Mouse (Mus musculus): ENCODE data around the gene Fyb. TPM values are rescaled to one million over a fixed set of nuclear protein-coding genes. Genes with fewer than 3 reads are reported as not detected.

Gene Fyb
- polyA plus RNA-seq, 1 experiment from 2014 or later, result 3.6 TPM

GRCm38 (mm10) chr15:6562629-6563028 lies 40.0 kb downstream of the Fyb start:
- Histone ChIP-seq H3K36me3 (no peaks in the 10 kb centered on the region), H3K4me2 (replicated peaks) (no peak overlapping the region), H3K4me1 (peaks cover 7% of the 10 kb centered on the region; the same call in 1 of the 2 replicates), H3K27ac (no peak overlapping the region), H3K4me3 (no peak overlapping the region), H3K9me3 (0 out of 2 replicates have a peak, but pooled peaks cover 3% of the 10 kb centered on the region), H3K9ac (no peak overlapping the region), H3K27me3 (no peaks in the 10 kb centered on the region)
- WGBS, result 63% methylated on average over 2 of the region's 2 CpGs
- ATAC-seq (ENCODE audit: insufficient number of reproducible peaks, insufficient read depth, low FRiP score, low TSS enrichment), result no peak

- 6% methylated on average over 11 of the region's 11 CpGs for WGBS
- ATAC-seq (ENCODE audit: insufficient number of reproducible peaks, insufficient read depth, low FRiP score, low TSS enrichment), result peak; percentile 79; the same call in 1 of the 2 replicates
Observed at GRCm38 (mm10) chr15:6564977-6565421, 42.3 kb downstream of the Fyb start.

GRCm38 (mm10) chr15:6565873-6566272 lies 43.2 kb downstream of the Fyb start:
- WGBS, result 92% methylated on average over 4 of the region's 4 CpGs
- H3K9ac ChIP-seq, result no peak overlapping the region
- ATAC-seq (ENCODE audit: insufficient number of reproducible peaks, insufficient read depth, low FRiP score, low TSS enrichment), result no peak

More at GRCm38 (mm10) chr15:6564977-6565421, 42.3 kb downstream of the Fyb start:
- Histone ChIP-seq H3K27ac (peak overlapping the region; percentile 65), H3K36me3 (no peaks in the 10 kb centered on the region), H3K4me2 (replicated peaks) (peak overlapping the region; percentile 46), H3K4me1 (peaks cover 7% of the 10 kb centered on the region; the same call in 1 of the 2 replicates), H3K9me3 (0 out of 2 replicates have a peak, but pooled peaks cover 3% of the 10 kb centered on the region), H3K4me3 (peak overlapping the region; percentile 24), H3K27me3 (no peaks in the 10 kb centered on the region), H3K9ac (no peak overlapping the region; the same call in 1 of the 2 replicates)

GRCm38 (mm10) chr15:6567993-6568392 lies 45.3 kb downstream of the Fyb start:
- H3K9me3 ChIP-seq, result 0 out of 2 replicates have a peak, but pooled peaks cover 3% of the 10 kb centered on the region
- no peak overlapping the region for H3K4me2 ChIP-seq (replicated peaks)
- no peak overlapping the region for H3K4me3 ChIP-seq
- WGBS, result 93% methylated on average over 5 of the region's 5 CpGs
- no peak overlapping the region for H3K9ac ChIP-seq
- peaks cover 7% of the 10 kb centered on the region; the same call in 1 of the 2 replicates for H3K4me1 ChIP-seq
- H3K27me3 ChIP-seq, result no peaks in the 10 kb centered on the region
- no peak for ATAC-seq (ENCODE audit: insufficient number of reproducible peaks, insufficient read depth, low FRiP score, low TSS enrichment)
- no peaks in the 10 kb centered on the region for H3K36me3 ChIP-seq
- no peak overlapping the region for H3K27ac ChIP-seq

More at GRCm38 (mm10) chr15:6565873-6566272, 43.2 kb downstream of the Fyb start:
- 0 out of 2 replicates have a peak, but pooled peaks cover 3% of the 10 kb centered on the region for H3K9me3 ChIP-seq
- no peak overlapping the region for H3K4me2 ChIP-seq (replicated peaks)
- no peaks in the 10 kb centered on the region for H3K36me3 ChIP-seq
- no peak overlapping the region for H3K4me3 ChIP-seq
- H3K4me1 ChIP-seq, result peaks cover 7% of the 10 kb centered on the region; the same call in 1 of the 2 replicates
- H3K27ac ChIP-seq, result no peak overlapping the region
- no peaks in the 10 kb centered on the region for H3K27me3 ChIP-seq

GRCm38 (mm10) chr15:6568605-6569004 lies 46.0 kb downstream of the Fyb start:
- no peak overlapping the region for H3K27ac ChIP-seq
- no peak overlapping the region for H3K9ac ChIP-seq
- no peaks in the 10 kb centered on the region for H3K27me3 ChIP-seq
- no peaks in the 10 kb centered on the region for H3K36me3 ChIP-seq
- H3K4me2 ChIP-seq (replicated peaks), result no peak overlapping the region
- H3K4me1 ChIP-seq, result peaks cover 7% of the 10 kb centered on the region; the same call in 1 of the 2 replicates
- 84% methylated on average over 3 of the region's 3 CpGs for WGBS
- no peak for ATAC-seq (ENCODE audit: insufficient number of reproducible peaks, insufficient read depth, low FRiP score, low TSS enrichment)
- 0 out of 2 replicates have a peak, but pooled peaks cover 3% of the 10 kb centered on the region for H3K9me3 ChIP-seq
- H3K4me3 ChIP-seq, result no peak overlapping the region

GRCm38 (mm10) chr15:6569074-6569473 lies 46.4 kb downstream of the Fyb start:
- no peak overlapping the region for H3K4me3 ChIP-seq
- 71% methylated on average over 5 of the region's 5 CpGs for WGBS

GRCm38 (mm10) chr15:6570164-6570861 lies 47.7 kb downstream of the Fyb start:
- WGBS, result 82% methylated on average over 2 of the region's 2 CpGs
- Histone ChIP-seq H3K4me3 (no peak overlapping the region), H3K36me3 (no peaks in the 10 kb centered on the region), H3K4me2 (replicated peaks) (no peak overlapping the region), H3K27ac (no peak overlapping the region), H3K9me3 (0 out of 2 replicates have a peak, but pooled peaks cover 3% of the 10 kb centered on the region), H3K9ac (no peak overlapping the region), H3K4me1 (no peaks in the 10 kb centered on the region), H3K27me3 (no peaks in the 10 kb centered on the region)
- no peak for ATAC-seq (ENCODE audit: insufficient number of reproducible peaks, insufficient read depth, low FRiP score, low TSS enrichment)

More at GRCm38 (mm10) chr15:6569074-6569473, 46.4 kb downstream of the Fyb start:
- ATAC-seq (ENCODE audit: insufficient number of reproducible peaks, insufficient read depth, low FRiP score, low TSS enrichment), result no peak
- Histone ChIP-seq H3K4me1 (peaks cover 7% of the 10 kb centered on the region; the same call in 1 of the 2 replicates), H3K27ac (no peak overlapping the region), H3K36me3 (no peaks in the 10 kb centered on the region), H3K4me2 (replicated peaks) (no peak overlapping the region), H3K9me3 (0 out of 2 replicates have a peak, but pooled peaks cover 3% of the 10 kb centered on the region), H3K9ac (no peak overlapping the region), H3K27me3 (no peaks in the 10 kb centered on the region)

- WGBS, result 6% methylated on average over 7 of the region's 7 CpGs
- Histone ChIP-seq H3K4me1 (no peaks in the 10 kb centered on the region), H3K4me2 (replicated peaks) (no peak overlapping the region), H3K9me3 (0 out of 2 replicates have a peak, but pooled peaks cover 2% of the 10 kb centered on the region), H3K27ac (no peak overlapping the region), H3K4me3 (no peak overlapping the region), H3K27me3 (no peaks in the 10 kb centered on the region), H3K36me3 (no peaks in the 10 kb centered on the region), H3K9ac (no peak overlapping the region)
- ATAC-seq (ENCODE audit: insufficient number of reproducible peaks, insufficient read depth, low FRiP score, low TSS enrichment), result peak; percentile 56; the same call in 1 of the 2 replicates
Observed at GRCm38 (mm10) chr15:6570876-6571275, 48.2 kb downstream of the Fyb start.

- no peaks in the 10 kb centered on the region; the same call in 1 of the 2 replicates for H3K4me1 ChIP-seq
- no peak overlapping the region for H3K27ac ChIP-seq
- no peaks in the 10 kb centered on the region for H3K9me3 ChIP-seq
- H3K36me3 ChIP-seq, result no peaks in the 10 kb centered on the region
- no peak overlapping the region for H3K4me3 ChIP-seq
- no peaks in the 10 kb centered on the region for H3K27me3 ChIP-seq
- ATAC-seq (ENCODE audit: insufficient number of reproducible peaks, insufficient read depth, low FRiP score, low TSS enrichment), result no peak
- 49% methylated on average over 5 of the region's 5 CpGs for WGBS
- H3K4me2 ChIP-seq (replicated peaks), result no peak overlapping the region
- no peak overlapping the region for H3K9ac ChIP-seq
Observed at GRCm38 (mm10) chr15:6574283-6574960, 51.8 kb downstream of the Fyb start.

- Histone ChIP-seq H3K27me3 (no peaks in the 10 kb centered on the region), H3K4me3 (no peak overlapping the region), H3K9me3 (no peaks in the 10 kb centered on the region), H3K4me2 (replicated peaks) (no peak overlapping the region), H3K9ac (no peak overlapping the region), H3K4me1 (no peaks in the 10 kb centered on the region; the same call in 1 of the 2 replicates), H3K36me3 (no peaks in the 10 kb centered on the region), H3K27ac (no peak overlapping the region)
- no peak for ATAC-seq (ENCODE audit: insufficient number of reproducible peaks, insufficient read depth, low FRiP score, low TSS enrichment)
- 73% methylated on average over 9 of the region's 9 CpGs for WGBS
Observed at GRCm38 (mm10) chr15:6577971-6578370, 55.3 kb downstream of the Fyb start.

- Histone ChIP-seq H3K9ac (no peak overlapping the region), H3K9me3 (no peaks in the 10 kb centered on the region), H3K4me3 (no peak overlapping the region), H3K4me2 (replicated peaks) (no peak overlapping the region), H3K36me3 (no peaks in the 10 kb centered on the region), H3K27ac (no peak overlapping the region), H3K27me3 (no peaks in the 10 kb centered on the region), H3K4me1 (no peaks in the 10 kb centered on the region; the same call in 1 of the 2 replicates)
- no peak for ATAC-seq (ENCODE audit: insufficient number of reproducible peaks, insufficient read depth, low FRiP score, low TSS enrichment)
- WGBS, result 74% methylated on average over 2 of the region's 2 CpGs
Observed at GRCm38 (mm10) chr15:6578654-6579053, 56.0 kb downstream of the Fyb start.

All from embryonic facial prominence, embryonic 12.5 days (tissue).